Mouse (Mus musculus) neural tube, embryonic 13.5 days (tissue): ENCODE data around the gene Smarcad1. TPM values are rescaled to one million over a fixed set of nuclear protein-coding genes. Genes with fewer than 3 reads are reported as not detected.
"Not testable (repeated sequence)": the region's sequence is repeated elsewhere in the genome, so short reads cannot be mapped to it uniquely, and the experiment has no call there.

Source experiments
- ATAC-seq: fragments of 200-750 bp; cut with Nextera tagmentation; 2 replicates; pipeline ENCODE4 v1.8.0; 2017; ENCODE audit warnings: low read depth, mild to moderate bottlenecking, moderate TSS enrichment, moderate library complexity
- H3K27ac ChIP-seq: fragments of 300-500 bp; sonication (generic); replicated peaks from 2 replicates; pipeline ENCODE4 v1.5.1; 2015; ENCODE audit warnings: moderate library complexity, mild to moderate bottlenecking, inconsistent platforms
- H3K27me3 ChIP-seq: fragments of 300-500 bp; sonication (generic); 2 replicates; pipeline ENCODE4 v1.6.1; 2015; ENCODE audit warnings: mild to moderate bottlenecking, inconsistent platforms
- H3K36me3 ChIP-seq: fragments of 300-500 bp; sonication (generic); 2 replicates; pipeline ENCODE4 v1.6.1; 2015; ENCODE audit warnings: mild to moderate bottlenecking, inconsistent platforms
- H3K4me1 ChIP-seq: fragments of 300-500 bp; sonication (generic); replicated peaks from 2 replicates; pipeline ENCODE4 v1.6.1; 2015; ENCODE audit warnings: inconsistent platforms
- H3K4me2 ChIP-seq: fragments of 300-500 bp; sonication (generic); 2 replicates; pipeline ENCODE4 v1.6.1; 2015; ENCODE audit warnings: inconsistent platforms, mild to moderate bottlenecking, moderate library complexity
- H3K4me3 ChIP-seq: fragments of 300-500 bp; sonication (generic); 2 replicates; pipeline ENCODE4 v1.5.1; 2015; ENCODE audit warnings: mild to moderate bottlenecking, inconsistent platforms
- H3K9ac ChIP-seq: fragments of 300-500 bp; sonication (generic); 2 replicates; pipeline ENCODE4 v1.6.1; 2015; ENCODE audit warnings: moderate library complexity, mild to moderate bottlenecking, inconsistent platforms
- H3K9me3 ChIP-seq: fragments of 300-500 bp; sonication (generic); 2 replicates; pipeline ENCODE4 v1.6.1; 2016; ENCODE audit warnings: inconsistent platforms
- WGBS: fragments of 180-500 bp; shearing (Covaris S2); methylation state at CpG from one replicate; pipeline ENCODE4 v1.1.7; 2015; 5-methylcytosine and 5-hydroxymethylcytosine counted together
- polyA plus RNA-seq: library from polyadenylated mRNA; unstranded; fragments of >200 nt; fragmentation: Nextera tagmentation; extraction: Ambion mirVana; gene quantifications from 2 replicates; pipeline ENCODE4 v1.2.1, GENCODE M21; 2015

Gene Smarcad1
- polyA plus RNA-seq: 69.8 and 73.0 TPM in 2 replicates

- peaks cover 36% of the 10 kb centered on the region for H3K36me3 ChIP-seq
- peak within 1 kb of the TSS; percentile 97 for H3K9ac ChIP-seq
- H3K4me1 ChIP-seq: peaks cover 17% of the 10 kb centered on the region
- peak within 1 kb of the TSS; percentile 82 for H3K4me2 ChIP-seq
- ATAC-seq: peak; percentile 96
- peak within 1 kb of the TSS; percentile 99 for H3K27ac ChIP-seq
- peak within 1 kb of the TSS; percentile 72 for H3K4me3 ChIP-seq
- no peaks in the 10 kb centered on the region for H3K9me3 ChIP-seq
- H3K27me3 ChIP-seq: no peaks in the 10 kb centered on the region
- WGBS: under 1% methylated on average over 81 of the region's 81 CpGs
These were observed at the start of gene Smarcad1 for GRCm38 (mm10) chr6:65042491-65043171. Gene Smarcad1 (plus strand): TSS chr6:65042583.

GRCm38 (mm10) chr6:64996824-64997421 lies 45.5 kb upstream of the Smarcad1 start:
- 49% methylated on average over 13 of the region's 13 CpGs for WGBS
- Histone ChIP-seq H3K36me3 (no peaks in the 10 kb centered on the region), H3K4me2 (no peak overlapping the region), H3K4me1 (no peaks in the 10 kb centered on the region), H3K27me3 (no peaks in the 10 kb centered on the region), H3K9me3 (no peaks in the 10 kb centered on the region), H3K9ac (no peak overlapping the region), H3K4me3 (no peak overlapping the region), H3K27ac (no peak overlapping the region)
- no peak for ATAC-seq

- WGBS: 90% methylated on average over 2 of the region's 2 CpGs
These were observed 44.6 kb upstream of the Smarcad1 start for GRCm38 (mm10) chr6:64997805-64998204.

DNA sequence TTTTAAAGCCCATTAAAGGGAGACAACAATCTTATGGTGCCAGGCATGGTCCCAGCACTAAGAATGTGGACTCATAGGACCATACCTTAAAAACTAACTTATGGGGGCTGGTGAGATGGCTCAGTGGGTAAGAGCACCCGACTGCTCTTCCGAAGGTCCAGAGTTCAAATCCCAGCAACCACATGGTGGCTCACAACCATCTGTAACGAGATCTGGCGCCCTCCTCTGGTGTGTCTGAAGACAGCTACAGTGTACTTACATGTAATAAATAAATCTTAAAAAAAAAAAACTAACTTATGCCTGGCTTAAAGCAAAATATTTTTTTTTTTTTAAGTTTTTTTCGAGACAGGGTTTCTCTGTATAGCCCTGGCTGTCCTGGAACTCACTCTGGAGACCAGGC lies 41.6 kb upstream of the Smarcad1 start:
- not testable (repeated sequence) for H3K9me3 ChIP-seq, H3K9ac ChIP-seq, H3K4me2 ChIP-seq, H3K27me3 ChIP-seq, ATAC-seq, H3K36me3 ChIP-seq, H3K4me3 ChIP-seq, H3K4me1 ChIP-seq, H3K27ac ChIP-seq
- 77% methylated on average over 5 of the region's 5 CpGs for WGBS

More at GRCm38 (mm10) chr6:64997805-64998204, 44.6 kb upstream of the Smarcad1 start:
- no peak overlapping the region for H3K27ac ChIP-seq
- H3K36me3 ChIP-seq: no peaks in the 10 kb centered on the region
- H3K4me2 ChIP-seq: no peak overlapping the region
- H3K9me3 ChIP-seq: no peaks in the 10 kb centered on the region
- ATAC-seq: no peak
- no peaks in the 10 kb centered on the region for H3K4me1 ChIP-seq
- no peak overlapping the region for H3K9ac ChIP-seq
- no peaks in the 10 kb centered on the region for H3K27me3 ChIP-seq
- no peak overlapping the region for H3K4me3 ChIP-seq

DNA sequence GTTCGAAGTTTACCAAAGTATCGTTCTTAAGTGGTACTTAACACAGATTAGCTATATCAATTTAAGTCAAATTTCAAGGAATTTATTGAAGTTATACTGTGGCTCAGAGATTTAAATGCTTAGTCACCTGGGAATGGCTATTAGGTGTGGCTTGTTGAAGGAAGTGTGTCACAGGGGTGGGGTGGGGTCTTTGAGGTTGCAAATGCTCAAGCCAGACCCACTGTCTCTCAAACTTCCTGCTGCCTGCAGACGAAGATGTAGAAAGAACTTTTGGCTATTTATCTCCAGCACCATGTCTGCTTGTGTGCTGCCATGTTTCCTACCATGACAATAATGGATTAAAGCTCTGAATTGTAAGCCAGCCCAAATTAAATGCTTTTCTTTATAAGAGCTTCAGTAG lies 40.2 kb upstream of the Smarcad1 start:
- H3K4me1 ChIP-seq: no peaks in the 10 kb centered on the region
- no peak for ATAC-seq
- 86% methylated on average over 3 of the region's 3 CpGs for WGBS
- no peak overlapping the region for H3K4me3 ChIP-seq
- H3K9ac ChIP-seq: no peak overlapping the region
- H3K27me3 ChIP-seq: no peaks in the 10 kb centered on the region
- no peak overlapping the region for H3K27ac ChIP-seq
- no peaks in the 10 kb centered on the region for H3K36me3 ChIP-seq
- H3K4me2 ChIP-seq: no peak overlapping the region
- no peaks in the 10 kb centered on the region for H3K9me3 ChIP-seq

- no peak for ATAC-seq
- Histone ChIP-seq H3K9me3 (no peaks in the 10 kb centered on the region), H3K4me2 (no peak overlapping the region), H3K4me1 (no peaks in the 10 kb centered on the region), H3K4me3 (no peak overlapping the region), H3K36me3 (no peaks in the 10 kb centered on the region), H3K27ac (no peak overlapping the region), H3K27me3 (no peaks in the 10 kb centered on the region), H3K9ac (no peak overlapping the region)
- WGBS: 64% methylated on average over 5 of the region's 5 CpGs
These were observed 33.5 kb upstream of the Smarcad1 start for GRCm38 (mm10) chr6:65008836-65009235.

- 89% methylated on average over 5 of the region's 5 CpGs for WGBS
- no peak overlapping the region for H3K4me2 ChIP-seq
- no peak overlapping the region for H3K27ac ChIP-seq
- no peak for ATAC-seq
- no peaks in the 10 kb centered on the region for H3K9me3 ChIP-seq
- no peaks in the 10 kb centered on the region for H3K4me1 ChIP-seq
- no peaks in the 10 kb centered on the region for H3K36me3 ChIP-seq
- no peaks in the 10 kb centered on the region for H3K27me3 ChIP-seq
- no peak overlapping the region for H3K4me3 ChIP-seq
- no peak overlapping the region for H3K9ac ChIP-seq
These were observed 30.9 kb upstream of the Smarcad1 start for GRCm38 (mm10) chr6:65011444-65011990.

DNA sequence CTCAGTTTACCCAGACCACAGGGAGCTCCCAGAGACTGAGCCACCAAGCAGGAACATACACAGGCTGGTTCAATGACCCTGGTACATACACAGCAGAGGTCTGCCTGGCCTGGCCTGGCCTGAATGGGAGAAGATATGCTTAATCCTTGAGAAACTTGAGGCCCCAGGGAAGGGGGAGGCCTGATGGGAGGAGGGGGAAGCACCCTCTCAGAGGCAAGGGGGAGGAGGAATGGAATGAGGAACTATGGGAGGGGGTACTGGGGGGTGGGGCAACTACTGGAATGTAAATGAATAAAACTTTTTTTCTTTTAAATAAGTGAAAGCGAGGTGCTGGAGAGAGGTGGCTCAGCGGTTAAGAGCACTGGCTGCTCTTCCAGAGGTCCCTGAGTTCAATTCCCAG lies 30.2 kb upstream of the Smarcad1 start:
- Histone ChIP-seq H3K9ac (no peak overlapping the region), H3K4me2 (no peak overlapping the region), H3K4me3 (no peak overlapping the region), H3K9me3 (no peaks in the 10 kb centered on the region), H3K27ac (no peak overlapping the region), H3K4me1 (no peaks in the 10 kb centered on the region), H3K36me3 (no peaks in the 10 kb centered on the region), H3K27me3 (no peaks in the 10 kb centered on the region)
- WGBS: 87% methylated on average over 2 of the region's 2 CpGs
- no peak for ATAC-seq

GRCm38 (mm10) chr6:65017566-65017965 lies 24.8 kb upstream of the Smarcad1 start:
- no peaks in the 10 kb centered on the region for H3K36me3 ChIP-seq
- H3K9me3 ChIP-seq: no peaks in the 10 kb centered on the region
- no peak overlapping the region for H3K4me2 ChIP-seq
- no peak overlapping the region for H3K9ac ChIP-seq
- no peak overlapping the region for H3K4me3 ChIP-seq
- H3K27me3 ChIP-seq: no peaks in the 10 kb centered on the region
- no peak for ATAC-seq
- H3K4me1 ChIP-seq: no peaks in the 10 kb centered on the region
- H3K27ac ChIP-seq: no peak overlapping the region
- 95% methylated on average over 10 of the region's 10 CpGs for WGBS

- not testable (repeated sequence) for H3K4me3 ChIP-seq, H3K4me2 ChIP-seq, ATAC-seq, H3K36me3 ChIP-seq, H3K9ac ChIP-seq, H3K27me3 ChIP-seq, H3K27ac ChIP-seq, H3K4me1 ChIP-seq, H3K9me3 ChIP-seq
- WGBS: 87% methylated on average over 5 of the region's 5 CpGs
These were observed 23.4 kb upstream of the Smarcad1 start for GRCm38 (mm10) chr6:65018966-65019365.

DNA sequence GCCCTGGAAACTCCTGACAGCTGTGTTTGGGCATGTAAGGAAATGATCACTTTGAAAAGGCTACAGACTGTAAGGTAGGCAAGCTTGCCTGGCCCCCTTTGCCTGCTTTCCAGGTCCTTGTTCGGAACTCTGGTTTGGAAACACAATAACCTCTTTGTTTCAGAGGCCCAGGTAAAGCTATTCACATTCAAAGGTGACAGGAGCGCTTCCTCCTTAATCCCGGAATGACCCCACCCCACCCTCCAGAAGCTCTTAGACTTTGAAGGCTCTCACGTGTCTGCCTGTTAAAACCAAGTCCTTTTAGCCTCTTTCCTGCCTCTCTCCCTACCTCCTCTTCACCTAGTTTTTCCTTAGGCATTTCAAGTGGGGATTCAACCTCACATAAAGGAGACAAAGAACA lies 20.5 kb upstream of the Smarcad1 start:
- H3K27ac ChIP-seq: no peak overlapping the region
- no peak overlapping the region for H3K9ac ChIP-seq
- no peaks in the 10 kb centered on the region for H3K9me3 ChIP-seq
- 17% methylated on average over 4 of the region's 4 CpGs for WGBS
- no peaks in the 10 kb centered on the region for H3K27me3 ChIP-seq
- no peaks in the 10 kb centered on the region for H3K36me3 ChIP-seq
- H3K4me3 ChIP-seq: no peak overlapping the region
- ATAC-seq: no peak
- no peaks in the 10 kb centered on the region for H3K4me1 ChIP-seq
- H3K4me2 ChIP-seq: no peak overlapping the region

GRCm38 (mm10) chr6:65023053-65023452 lies 19.3 kb upstream of the Smarcad1 start:
- Histone ChIP-seq H3K4me1 (no peaks in the 10 kb centered on the region), H3K36me3 (no peaks in the 10 kb centered on the region), H3K4me3 (no peak overlapping the region), H3K9ac (no peak overlapping the region), H3K4me2 (no peak overlapping the region), H3K9me3 (no peaks in the 10 kb centered on the region), H3K27me3 (no peaks in the 10 kb centered on the region), H3K27ac (no peak overlapping the region)
- WGBS: 25% methylated on average over 6 of the region's 6 CpGs
- no peak for ATAC-seq
